Mouse (Mus musculus): ENCODE measurements at regions not wholly inside any gene's neighbourhood (a gene's known extent, or its start where the extent isn't known, plus 50 kb on each side); places are given as distances from the start of the nearest gene placed in this dataset.

- CTCF ChIA-PET = no interaction called here
These were observed 63.8 kb upstream of the Gm47985 start for GRCm38 (mm10) chr1:151118530-151118929.

DNA sequence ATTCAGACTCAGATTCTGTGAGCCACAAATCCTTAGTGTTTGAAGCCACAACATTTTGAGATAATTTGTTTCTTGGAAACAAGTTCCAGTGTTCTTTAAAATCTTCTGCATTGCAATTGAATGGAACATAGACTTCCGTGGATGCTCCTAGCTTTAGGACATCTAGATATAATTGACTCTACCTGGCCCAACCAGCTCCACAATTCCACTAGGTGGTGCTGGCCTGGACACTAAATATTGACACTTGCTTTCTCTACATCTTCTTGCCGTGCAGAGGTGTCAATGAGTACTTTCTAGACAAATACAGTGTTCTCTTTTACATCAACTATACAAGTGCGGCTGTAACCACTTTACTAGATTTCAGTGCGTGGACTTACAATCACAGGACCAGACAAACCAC is 63.4 kb upstream of the Gm47985 start:
- CTCF ChIA-PET = no interaction called here

DNA sequence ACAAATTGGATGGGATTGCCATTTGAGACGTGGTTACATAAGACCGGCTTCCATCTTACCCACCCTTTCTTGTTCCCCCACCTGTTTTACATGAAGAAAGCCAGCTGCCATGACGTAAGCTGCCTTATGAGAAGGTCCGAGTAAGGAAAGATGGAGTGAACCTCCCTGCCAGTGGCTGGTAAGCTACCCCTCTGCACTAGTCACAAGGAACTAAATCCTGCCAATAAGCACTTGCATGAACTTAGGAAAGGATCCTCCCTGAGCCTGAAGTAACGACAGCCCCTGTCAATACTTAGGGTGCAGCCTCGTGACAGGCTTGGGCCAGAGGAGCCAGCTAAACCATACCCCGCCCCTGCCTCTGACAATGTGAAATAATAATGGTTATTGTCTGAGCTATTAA is 62.8 kb upstream of the Gm47985 start:
- CTCF ChIA-PET = no interaction called here

DNA sequence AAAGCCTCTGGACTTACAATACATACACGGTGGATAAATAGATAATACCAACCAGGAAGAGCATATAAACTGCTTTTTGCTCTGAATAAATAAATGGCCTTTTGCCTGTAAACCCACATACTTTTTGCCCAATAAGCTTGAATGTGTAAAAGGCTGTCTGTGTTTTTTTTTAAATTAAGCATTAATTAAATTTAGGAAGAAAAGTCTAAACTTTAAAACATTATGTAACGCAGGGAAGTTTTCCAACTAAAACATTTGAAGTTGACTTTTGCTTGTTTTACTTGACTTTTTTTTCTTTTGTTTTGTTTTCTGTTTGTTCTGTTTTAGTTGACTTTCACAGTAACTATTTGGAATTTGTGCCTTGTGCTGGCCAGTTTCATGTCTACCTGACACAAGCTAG is 60.7 kb upstream of the Gm47985 start:
- CTCF ChIA-PET = no interaction called here

GRCm38 (mm10) chr1:151123964-151124363 is 58.4 kb upstream of the Gm47985 start:
- CTCF ChIA-PET = no interaction called here

DNA sequence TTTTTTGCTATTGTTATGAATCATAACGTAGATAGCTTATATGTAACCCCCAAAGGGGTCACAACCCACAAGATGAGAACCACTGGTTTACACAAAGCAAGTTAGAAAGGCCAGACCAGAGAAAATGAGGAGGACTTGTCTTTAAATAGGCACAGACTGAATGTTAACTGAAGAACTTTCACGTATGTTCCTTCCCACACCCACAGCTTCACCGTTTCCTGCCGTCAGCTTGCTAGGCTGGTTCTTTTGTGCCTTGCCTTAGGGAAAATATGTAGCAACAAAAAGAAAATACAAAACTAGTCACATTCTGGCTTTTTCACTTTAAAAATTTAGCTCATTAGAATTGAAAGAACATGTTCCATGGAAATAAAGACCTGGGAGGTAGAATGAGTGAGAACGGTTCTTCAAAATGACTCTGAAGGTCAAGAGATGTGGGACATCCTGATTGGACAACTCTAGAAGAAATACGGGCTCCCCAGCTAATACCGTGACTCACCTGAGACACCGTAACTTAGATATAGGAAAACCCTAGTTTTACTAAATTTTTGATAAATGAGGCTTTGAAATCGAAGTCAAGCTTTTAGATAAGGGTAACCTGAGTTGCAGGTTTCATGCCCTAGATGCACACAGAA is 57.2 kb upstream of the Gm47985 start:
- CTCF ChIA-PET = no interaction called here

- CTCF ChIA-PET = interaction anchor here (0.7 kb wide), 1 partner anchor 266 kb away, joined by 4 read pairs; no protein-coding TSS in a partner anchor
These were observed 56.4 kb upstream of the Gm47985 start for GRCm38 (mm10) chr1:151125764-151126485.

GRCm38 (mm10) chr1:151126756-151127155 is 55.6 kb upstream of the Gm47985 start:
- CTCF ChIA-PET = interaction anchor here (0.7 kb wide), 1 partner anchor 265 kb away, joined by 4 read pairs; no protein-coding TSS in a partner anchor

- CTCF ChIA-PET = no interaction called here
These were observed 54.3 kb upstream of the Gm47985 start for GRCm38 (mm10) chr1:151128005-151128404.

DNA sequence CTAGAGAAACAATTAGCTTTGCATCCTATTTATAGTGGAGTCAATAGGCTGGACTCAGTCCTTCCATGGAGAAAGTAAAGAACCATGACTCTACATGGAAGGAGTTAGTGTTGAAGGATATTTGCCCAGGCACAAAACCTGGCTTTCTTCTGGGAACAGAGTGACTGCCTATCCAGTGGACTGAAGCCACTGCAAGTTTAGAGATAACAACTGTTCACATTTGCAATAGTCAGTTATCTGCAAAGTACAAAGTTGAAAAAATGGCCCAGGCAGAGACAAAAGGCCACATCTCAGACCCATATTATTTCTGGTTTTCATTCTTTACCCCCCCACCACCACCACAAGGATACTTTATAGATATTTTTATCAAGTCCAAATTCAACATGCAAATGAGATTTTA is 53.4 kb upstream of the Gm47985 start:
- CTCF ChIA-PET = no interaction called here

DNA sequence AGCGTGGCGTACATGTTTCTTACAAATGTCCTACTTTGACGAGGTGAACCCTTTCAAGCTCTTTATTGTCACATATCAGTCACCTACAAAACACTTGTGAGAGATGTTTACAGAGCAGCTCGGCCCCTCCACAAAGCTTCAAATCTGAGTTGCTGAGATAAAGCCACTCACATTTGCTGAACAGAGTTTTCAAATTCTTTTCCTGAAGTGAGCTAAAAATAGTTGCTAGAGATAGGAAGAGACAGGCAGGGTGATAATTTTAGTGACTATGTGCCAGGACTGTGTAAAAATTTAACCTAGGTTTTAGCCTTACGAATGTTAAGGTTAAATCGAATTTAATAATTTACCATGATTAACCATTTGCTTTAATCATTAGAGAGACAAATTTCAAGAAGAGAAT is 52.3 kb upstream of the Gm47985 start:
- CTCF ChIA-PET = no interaction called here

DNA sequence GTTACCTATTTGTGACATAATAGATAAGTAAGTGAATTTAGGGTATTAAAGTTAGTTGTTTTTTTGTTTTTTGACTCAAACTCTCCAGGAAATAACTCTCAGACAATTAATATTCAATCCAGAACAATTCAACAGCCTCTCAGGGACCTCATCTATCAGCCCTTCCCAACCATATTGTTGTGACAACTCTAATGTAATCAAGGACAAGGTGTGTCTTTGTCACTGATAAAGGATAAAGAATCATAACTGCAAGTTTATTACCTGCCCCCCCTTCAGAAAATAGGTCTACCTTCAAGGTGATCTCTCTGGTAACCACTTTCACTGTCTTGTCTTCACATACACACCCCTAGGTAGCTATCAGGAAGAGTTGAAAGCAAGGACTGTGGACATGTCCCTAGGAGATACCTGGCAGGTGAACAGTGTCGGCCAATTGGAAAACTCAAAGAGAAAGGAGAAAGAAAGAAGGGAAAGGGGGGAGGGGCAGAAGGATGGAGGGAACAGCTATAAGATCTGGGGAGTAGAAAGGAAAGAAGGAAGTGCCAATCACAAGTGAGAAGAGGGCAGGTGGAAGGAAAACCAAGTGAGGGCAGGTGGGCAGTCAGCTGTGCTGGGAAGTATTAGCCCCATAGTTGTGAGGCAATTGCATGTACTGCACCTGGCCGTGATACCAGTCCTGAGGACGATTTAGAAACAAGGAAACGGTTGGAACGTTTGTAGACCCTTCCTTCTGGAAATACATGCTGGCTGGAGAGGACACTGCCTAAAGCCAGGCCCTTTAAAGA is 51.3 kb upstream of the Gm47985 start:
- CTCF ChIA-PET = interaction anchor here (0.5 kb wide), 1 partner anchor 127 kb away, joined by 7 read pairs; no protein-coding TSS in a partner anchor

DNA sequence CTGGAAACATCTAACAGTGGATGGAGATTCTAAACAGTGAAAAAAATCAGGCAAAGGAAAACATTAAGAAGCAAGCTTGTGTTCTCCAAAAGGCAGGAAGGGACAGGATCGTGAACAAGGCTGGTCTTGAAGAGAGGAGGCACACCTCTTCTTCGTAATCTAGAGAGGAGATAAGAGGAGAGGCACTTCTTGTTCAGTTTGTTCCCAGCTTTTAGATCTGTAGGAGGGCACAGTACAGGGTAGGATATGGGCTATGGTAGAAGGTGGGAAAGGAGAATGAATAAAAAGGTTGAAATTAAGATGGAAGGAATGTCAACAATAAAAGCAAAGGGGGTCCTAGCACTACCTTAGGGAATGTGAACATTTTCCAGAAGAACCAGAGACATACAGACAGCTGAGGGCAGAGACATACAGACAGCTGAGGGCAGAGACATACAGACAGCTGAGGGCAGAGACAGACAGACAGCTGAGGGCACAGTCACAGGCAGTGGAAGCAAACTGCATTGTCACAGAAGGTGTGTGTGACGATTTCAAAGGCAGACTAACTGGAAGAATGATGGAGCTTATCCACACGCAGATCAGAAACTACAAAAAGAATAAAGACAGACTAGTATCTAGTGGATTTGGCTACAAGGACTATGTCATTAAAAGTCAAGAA is 50.6 kb upstream of the Gm47985 start:
- CTCF ChIA-PET = interaction anchor here (0.5 kb wide), 1 partner anchor 126 kb away, joined by 7 read pairs; no protein-coding TSS in a partner anchor

All from spleen, embryonic (tissue).